Mouse (Mus musculus) lung, adult 10 weeks (tissue): ENCODE measurements around the gene Dctn2. TPM values are rescaled to one million over a fixed set of nuclear protein-coding genes. Genes with fewer than 3 reads are reported as not detected.

ENCODE experiments used
- polyA plus RNA-seq: library from polyadenylated mRNA; stranded (reverse); fragments of 350-450 nt; fragmentation: Illumina TruSeq; extraction: RNeasy Lipid Tissue Mini Kit (QIAGEN cat#74804); gene quantifications from one replicate; pipeline ENCODE4 v1.2.3, GENCODE M21; 2014; ENCODE audit warnings: low read depth, low replicate concordance; ENCODE audit not compliant: insufficient read depth

Gene Dctn2
- 112 TPM for polyA plus RNA-seq

DNA sequence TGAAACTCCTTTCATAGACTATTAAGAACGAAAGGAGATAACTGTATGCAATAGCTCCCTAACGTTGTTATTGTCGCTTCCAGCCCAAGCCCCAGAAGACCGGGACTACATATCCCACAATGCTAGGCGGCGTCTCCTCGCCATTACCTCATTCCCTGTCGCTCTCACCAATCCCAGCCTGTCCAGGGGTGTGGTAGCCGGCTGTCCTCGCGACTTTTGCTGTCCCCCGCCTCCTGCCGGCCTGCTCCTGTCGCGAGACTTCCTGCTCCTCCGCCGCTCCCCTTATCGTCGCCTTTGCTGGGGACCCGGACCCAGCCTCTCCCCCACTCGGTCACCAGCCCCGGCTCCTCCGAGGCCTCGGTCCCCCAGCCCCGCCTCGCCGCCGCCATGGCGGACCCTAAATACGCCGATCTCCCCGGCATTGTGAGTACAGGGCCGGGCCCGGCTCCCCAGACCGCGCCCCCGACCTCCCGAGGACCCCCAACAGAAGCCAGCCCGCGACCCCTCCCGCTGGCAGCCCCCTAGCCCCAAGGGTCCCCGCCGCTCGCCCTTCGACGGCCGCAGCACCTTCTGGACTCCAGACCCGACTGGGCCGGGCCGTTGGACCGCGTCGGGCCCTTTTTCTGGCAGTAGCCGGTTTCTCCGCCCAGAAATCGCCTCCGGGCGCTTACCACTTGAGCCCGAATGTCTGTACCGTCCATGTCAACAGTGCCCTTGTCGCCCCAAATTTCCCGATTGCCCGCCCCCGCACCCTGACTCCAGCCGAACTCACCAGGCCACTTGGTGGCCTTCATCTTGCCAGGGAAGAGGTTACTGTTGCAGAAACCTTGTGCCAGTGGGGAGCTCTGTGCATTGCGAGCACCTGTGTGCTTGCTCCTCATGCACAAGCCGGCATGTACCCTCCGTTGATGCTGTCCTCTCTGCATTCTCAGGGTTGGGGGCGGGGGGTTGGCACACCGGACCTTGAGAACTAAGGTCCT, at the start of gene Dctn2:
Gene Dctn2 (plus strand): TSS at position 257 of the 980 bp plus-strand sequence.

DNA sequence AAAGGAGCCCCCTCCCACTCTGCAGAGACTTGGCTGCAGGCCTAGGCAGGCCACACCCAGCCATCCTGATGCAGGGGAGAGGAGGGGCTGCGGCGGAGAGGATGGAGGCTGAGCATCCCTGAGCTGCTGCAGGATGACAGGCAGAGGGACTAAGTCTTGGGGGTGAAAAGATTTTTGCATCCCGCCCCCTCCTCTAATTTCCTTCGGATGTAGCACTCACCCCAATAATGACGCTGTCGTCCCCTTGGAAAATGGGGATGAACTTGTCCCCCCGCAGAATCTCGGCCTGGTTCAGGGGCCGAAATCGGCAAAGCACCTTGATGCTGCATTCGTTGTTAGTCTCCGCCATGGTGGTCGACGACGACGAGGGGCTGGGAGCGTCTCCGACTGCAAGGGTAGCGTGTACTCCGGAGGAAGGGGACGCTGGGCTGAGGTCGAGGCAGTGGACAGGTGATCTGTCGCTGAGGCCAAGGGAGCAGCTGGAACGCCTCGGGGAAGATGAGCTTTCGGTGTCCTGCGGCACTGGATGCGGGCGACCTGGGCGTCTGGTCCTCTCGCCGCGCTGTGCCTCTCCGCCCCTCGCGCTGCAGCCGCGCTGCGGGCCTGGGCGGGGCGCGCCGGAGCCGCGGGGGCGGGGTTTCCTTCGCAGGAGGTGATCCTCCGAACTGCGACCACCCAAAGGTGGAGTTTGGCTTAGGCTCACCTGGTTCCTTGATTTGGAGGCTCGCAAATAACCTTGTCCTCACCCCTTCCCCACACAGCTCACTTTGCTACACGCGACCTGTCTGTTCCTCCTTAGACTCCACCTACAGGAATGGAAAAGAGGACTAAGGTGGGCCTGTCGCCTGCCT, 3.4 kb upstream of the Dctn2 start, which contains the start of gene Kif5a:
Gene Kif5a (minus strand): TSS at position 801 of the 851 bp plus-strand sequence.

DNA sequence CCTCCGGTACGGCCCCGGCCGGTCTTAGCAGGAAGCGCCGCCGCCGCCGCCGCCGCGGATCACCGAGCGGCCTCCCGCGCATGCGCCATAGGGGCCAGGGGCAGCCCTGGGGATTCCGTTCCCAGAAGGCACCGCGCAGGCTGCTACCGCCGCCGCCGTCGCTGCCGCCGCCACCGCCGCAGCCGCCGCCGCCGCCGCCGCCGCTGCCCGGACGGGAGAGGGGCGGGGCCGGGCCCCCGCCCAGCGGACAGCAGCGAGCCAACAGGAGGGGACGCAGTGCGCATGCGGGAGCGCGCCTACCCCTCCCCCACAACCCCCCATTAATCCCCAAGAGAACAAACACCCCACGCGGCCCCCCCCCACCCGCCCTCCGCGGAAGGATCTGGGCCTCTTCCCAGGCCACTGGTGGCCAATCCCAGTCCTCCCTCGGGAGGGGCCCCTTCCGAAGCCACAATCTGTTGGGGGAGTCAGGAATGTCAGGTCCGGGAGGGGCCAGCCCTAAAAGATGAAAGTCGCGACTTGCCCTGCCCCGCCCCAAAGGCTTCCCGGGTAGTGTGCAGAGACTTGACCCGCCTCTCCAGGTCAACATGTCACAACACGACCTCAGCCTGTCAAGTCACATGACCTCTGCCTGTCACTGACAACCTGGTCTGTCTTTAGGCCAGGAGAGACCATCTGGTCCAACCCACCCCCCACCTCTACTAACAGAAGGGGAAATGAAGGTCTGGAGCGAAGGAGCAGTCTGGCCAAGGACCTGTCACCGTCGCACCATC, 22.8 kb downstream of the Dctn2 start, which contains the start of gene Mbd6:
Gene Mbd6 (minus strand): TSS at position 219 of the 773 bp plus-strand sequence.

DNA sequence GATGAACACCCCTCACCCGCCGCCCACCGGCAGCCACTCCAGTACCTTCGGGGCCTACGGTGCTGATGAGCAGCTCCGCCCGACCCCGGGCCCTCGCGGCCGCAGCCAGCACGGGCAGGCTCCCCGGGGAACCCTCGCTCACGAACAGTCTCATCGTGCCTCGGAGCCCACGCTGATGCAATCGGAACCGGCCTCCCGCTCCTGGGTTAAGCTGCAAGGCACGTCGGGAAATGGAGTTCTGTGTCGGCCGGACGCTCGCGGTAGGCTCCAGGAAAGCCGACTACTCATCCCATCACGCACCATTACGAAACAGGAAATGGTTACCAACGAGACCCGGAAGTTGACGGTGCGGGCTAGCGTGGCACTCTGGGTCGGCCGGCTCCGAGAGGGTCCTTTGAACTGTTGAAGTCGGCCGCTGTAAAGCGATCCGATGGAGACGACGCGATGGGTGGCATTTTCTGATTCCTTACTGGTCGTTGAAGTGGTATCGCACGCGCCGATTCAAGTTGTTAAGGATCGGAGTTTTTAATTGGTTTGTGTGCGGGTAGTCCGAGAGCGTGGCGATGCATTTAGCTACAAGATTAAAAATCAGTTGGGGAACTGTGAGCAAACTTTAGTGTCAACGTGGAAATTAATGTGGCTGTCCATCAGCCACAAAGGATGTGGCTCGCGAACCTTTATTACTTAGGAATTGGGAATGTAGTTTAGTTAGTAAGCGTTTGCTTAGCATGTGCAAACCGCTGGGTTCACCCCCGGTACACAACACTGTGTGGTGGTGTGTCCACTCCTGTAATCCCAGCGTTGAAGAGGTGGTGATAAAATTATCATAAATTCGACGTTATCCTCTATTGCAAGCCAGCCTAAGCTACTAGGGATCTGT, 45.5 kb downstream of the Dctn2 start, which contains the start of gene Mars:
Gene Mars (minus strand): TSS at position 311 of the 880 bp plus-strand sequence.

DNA sequence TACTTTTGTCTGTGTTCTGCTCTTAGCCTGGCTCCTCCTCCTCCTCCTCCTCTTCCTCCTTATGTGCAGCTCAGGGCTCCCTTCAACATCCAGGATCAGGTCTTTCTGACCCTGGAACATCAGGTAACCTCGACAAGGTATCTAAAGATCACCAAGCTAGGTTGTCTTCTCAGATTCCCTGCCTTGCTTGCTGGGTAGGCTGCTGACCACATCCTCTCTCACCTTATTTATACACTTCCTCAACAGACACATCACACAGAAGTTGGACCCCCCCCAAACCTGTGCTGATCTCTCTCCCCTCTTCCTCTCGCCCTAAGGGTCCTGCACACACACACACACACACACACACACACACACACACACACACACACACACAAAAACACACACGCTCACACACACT, 55.5 kb downstream of the Dctn2 start, which contains the start of gene Arhgap9:
Gene Arhgap9 (plus strand): TSS at position 344 of the 400 bp plus-strand sequence.

Other genes starting within 250 kb of the Dctn2 start
- 19.3 TPM for gene Tsfm, start 235.5 kb upstream of the Dctn2 start, polyA plus RNA-seq
- gene Mettl1, start 225.0 kb upstream of the Dctn2 start, polyA plus RNA-seq: 12.1 TPM
- not detected for gene Eef1akmt3, start 224.9 kb upstream of the Dctn2 start, polyA plus RNA-seq
- gene Cyp27b1, start 218.1 kb upstream of the Dctn2 start, polyA plus RNA-seq: not detected
- gene March9, start 206.2 kb upstream of the Dctn2 start, polyA plus RNA-seq: 2.7 TPM
- 183 TPM for gene Cdk4, start 202.8 kb upstream of the Dctn2 start, polyA plus RNA-seq
- 71.3 TPM for gene Tspan31, start 196.1 kb upstream of the Dctn2 start, polyA plus RNA-seq
- gene Agap2, start 191.1 kb upstream of the Dctn2 start, polyA plus RNA-seq: 2.7 TPM
- 76.6 TPM for gene Os9, start 145.2 kb upstream of the Dctn2 start, polyA plus RNA-seq
- 44.3 TPM for gene B4galnt1, start 101.1 kb upstream of the Dctn2 start, polyA plus RNA-seq
- gene Slc26a10, start 85.7 kb upstream of the Dctn2 start, polyA plus RNA-seq: 0.32 TPM
- 19.5 TPM for gene Arhgef25, start 76.3 kb upstream of the Dctn2 start, polyA plus RNA-seq
- gene Dtx3, start 70.6 kb upstream of the Dctn2 start, polyA plus RNA-seq: 38.5 TPM
- 29.9 TPM for gene Pip4k2c, start 54.8 kb upstream of the Dctn2 start, polyA plus RNA-seq
- 0.23 TPM for gene Kif5a, start 3.0 kb upstream of the Dctn2 start, polyA plus RNA-seq
- gene Mbd6, start 22.6 kb downstream of the Dctn2 start, polyA plus RNA-seq: 13.4 TPM
- gene Mars, start 45.4 kb downstream of the Dctn2 start, polyA plus RNA-seq: 39.4 TPM
- gene Arhgap9, start 55.6 kb downstream of the Dctn2 start, polyA plus RNA-seq: 17.6 TPM
- 1.4 TPM for gene Gli1, start 75.6 kb downstream of the Dctn2 start, polyA plus RNA-seq
- not detected for gene Inhbe, start 88.0 kb downstream of the Dctn2 start, polyA plus RNA-seq
- not detected for gene Inhbc, start 104.1 kb downstream of the Dctn2 start, polyA plus RNA-seq
- 36.0 TPM for gene R3hdm2, start 114.0 kb downstream of the Dctn2 start, polyA plus RNA-seq
- gene Stac3, start 235.3 kb downstream of the Dctn2 start, polyA plus RNA-seq: 0.55 TPM
- 63.4 TPM for gene Ndufa4l2, start 248.6 kb downstream of the Dctn2 start, polyA plus RNA-seq